ENCODE assay signal across 8 mouse cellular contexts in the genomic region with DNA sequence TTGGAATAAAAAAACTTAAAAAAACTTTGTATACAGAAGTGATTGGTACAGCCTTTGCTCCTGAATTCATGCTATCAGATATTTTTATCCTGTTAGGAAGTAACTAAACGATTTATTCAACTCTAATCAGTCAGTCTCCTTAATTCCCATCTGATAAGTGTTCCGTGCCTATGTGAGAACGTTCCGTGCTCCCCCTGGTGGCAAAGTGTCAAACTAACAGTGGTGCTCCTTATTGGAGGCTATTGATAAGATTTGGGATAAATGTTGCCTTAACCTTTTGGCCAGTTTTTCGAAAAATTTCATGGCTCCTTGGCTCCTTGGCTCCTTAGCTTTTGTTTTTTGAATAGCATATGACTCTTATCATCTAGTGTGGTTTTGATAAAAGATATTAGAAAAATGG.
A peak's percentile ranks its signal among the peaks of the same experiment; 100 is the strongest.
DNase-seq lines count a peak whose midpoint lies in the region; ATAC-seq and TF ChIP-seq lines count a peak whose summit lies in the region.

No protein-coding gene starts in this region.

- 0 out of 2 replicates have a peak, but pooled peaks cover 3% of the 10 kb centered on the region for H3K27me3 ChIP-seq in intestine, embryonic 14.5 days (replicated peaks; ENCODE audit: control insufficient read depth, insufficient read depth, low read length)
- H3K27me3 ChIP-seq in intestine, embryonic 16.5 days (replicated peaks; ENCODE audit: control insufficient read depth, insufficient read depth, low read length): no peaks in the 10 kb centered on the region
- peaks cover 49% of the 10 kb centered on the region for H3K27me3 ChIP-seq in Patski

- H3K36me3 ChIP-seq in intestine, embryonic 14.5 days (ENCODE audit: control insufficient read depth, insufficient read depth, low read length): no peaks in the 10 kb centered on the region
- H3K36me3 ChIP-seq in intestine, embryonic 16.5 days (ENCODE audit: control insufficient read depth, insufficient read depth, low read length): no peaks in the 10 kb centered on the region

- H3K9me3 ChIP-seq in intestine, embryonic 14.5 days (ENCODE audit: control insufficient read depth, low read length): no peaks in the 10 kb centered on the region
- no peaks in the 10 kb centered on the region for H3K9me3 ChIP-seq in intestine, embryonic 16.5 days (ENCODE audit: control insufficient read depth, low read length)

- no peak for ATAC-seq in intestine, embryonic 14.5 days (replicated peaks; ENCODE audit: low FRiP score, low TSS enrichment, low read depth)
- no peak for ATAC-seq in intestine, embryonic 16.5 days
- ATAC-seq in Patski: no peak
- 0 out of 2 replicates have a peak, but pooled peaks have one; percentile 53 for ATAC-seq in monocyte, adult 5-6 weeks (replicated peaks; ENCODE audit: insufficient number of reproducible peaks, low FRiP score, low TSS enrichment, poor library complexity, severe bottlenecking)

- no peak overlapping the region for H3K4me2 ChIP-seq in intestine, embryonic 14.5 days (ENCODE audit: low read length)
- H3K4me2 ChIP-seq in intestine, embryonic 16.5 days (ENCODE audit: low read depth, low read length): no peak overlapping the region

- peak; percentile 69 for DNase-seq in intestine, embryonic 14.5 days (ENCODE audit: low spot score)
- no peak for DNase-seq in Patski (ENCODE audit: low read depth, low spot score)
- DNase-seq in cerebellum, postnatal 25 days: peak; percentile 41 to 72
- DNase-seq in gastrocnemius, postnatal 36 days: peak; percentile 15 to 46
- peak; percentile 9 to 47 for DNase-seq in layer of hippocampus, postnatal 36 days
- DNase-seq in thymus, postnatal 10 days (ENCODE audit: low spot score in 2 of 2): peak; percentile 6 to 35

- POLR2A ChIA-PET in Patski (lab: Charles Lee): no interaction called here

- CTCF ChIA-PET in Patski (lab: Charles Lee): no interaction called here

- in situ Hi-C loops in Patski (cut with MboI; ENCODE audit: low pct_unique_long_range_greater_than_20kb): loop anchor here (10.0 to 25.0 kb wide), 2 partner anchors 374 to 1811 kb away; no protein-coding TSS in a partner anchor

- H3K9ac ChIP-seq in intestine, embryonic 14.5 days (ENCODE audit: low read length): no peak overlapping the region
- no peak overlapping the region for H3K9ac ChIP-seq in intestine, embryonic 16.5 days (ENCODE audit: low read depth, low read length)

- H3K4me3 ChIP-seq in intestine, embryonic 14.5 days (ENCODE audit: low read depth, low read length): no peak overlapping the region
- H3K4me3 ChIP-seq in intestine, embryonic 16.5 days (ENCODE audit: low read length): no peak overlapping the region

- H3K27ac ChIP-seq in intestine, embryonic 14.5 days (ENCODE audit: low read depth): no peak overlapping the region
- no peak overlapping the region for H3K27ac ChIP-seq in intestine, embryonic 16.5 days (ENCODE audit: low read length)

- 11% methylated on average over 5 of the region's 5 CpGs for WGBS in intestine, embryonic 14.5 days
- WGBS in intestine, embryonic 16.5 days: 12% methylated on average over 5 of the region's 5 CpGs

- intact Hi-C loops in gastrocnemius, postnatal 36 days (cut with DNase I): loop anchor here (5.0 to 10.0 kb wide), 3 partner anchors 49 to 371 kb away; no protein-coding TSS in a partner anchor

- TF ChIP-seq CTCF in Patski (IDR thresholded peaks at IDR 0.05): peak; percentile 74

- no peaks in the 10 kb centered on the region for H3K4me1 ChIP-seq in intestine, embryonic 14.5 days (replicated peaks; ENCODE audit: control insufficient read depth, insufficient read depth, low read length)
- H3K4me1 ChIP-seq in intestine, embryonic 16.5 days (ENCODE audit: control insufficient read depth, insufficient read depth, low read length): no peaks in the 10 kb centered on the region
